ENCODE assay signal across 7 mouse cellular contexts in genomic region chr10:115470621-115471334, GRCm38 (mm10).
DNase-seq lines count a peak whose midpoint lies in the region; ATAC-seq and TF ChIP-seq lines count a peak whose summit lies in the region.

No protein-coding gene starts in this region.

- H3K9ac ChIP-seq in lung, embryonic 16.5 days (ENCODE audit: low read length): no peak overlapping the region
- H3K9ac ChIP-seq in forebrain, embryonic 12.5 days: no peak overlapping the region
- 0 out of 2 replicates have a peak overlapping the region, but pooled peaks have one; percentile 43 for H3K9ac ChIP-seq in limb, embryonic 13.5 days
- no peak overlapping the region for H3K9ac ChIP-seq in stomach, postnatal 0 days (ENCODE audit: low read length)

- peak overlapping the region; percentile 42 for H3K4me2 ChIP-seq in lung, embryonic 16.5 days (ENCODE audit: low read depth, low read length)
- H3K4me2 ChIP-seq in forebrain, embryonic 12.5 days: peak overlapping the region; percentile 37
- H3K4me2 ChIP-seq in limb, embryonic 13.5 days (replicated peaks): peak overlapping the region; percentile 59
- H3K4me2 ChIP-seq in stomach, postnatal 0 days (replicated peaks; ENCODE audit: low read depth): peak overlapping the region; percentile 27; the same call in 1 of the 2 replicates

- ATAC-seq in lung, embryonic 16.5 days (ENCODE audit: low read depth): peak; percentile 34; the same call in 1 of the 2 replicates
- ATAC-seq in forebrain, embryonic 12.5 days (ENCODE audit: low FRiP score): no peak
- ATAC-seq in limb, embryonic 13.5 days (ENCODE audit: low FRiP score, low read depth): no peak
- ATAC-seq in stomach, postnatal 0 days (ENCODE audit: low FRiP score, low TSS enrichment): no peak

- H3K27ac ChIP-seq in lung, embryonic 16.5 days (ENCODE audit: low read length): no peak overlapping the region
- H3K27ac ChIP-seq in forebrain, embryonic 12.5 days: no peak overlapping the region
- H3K27ac ChIP-seq in limb, embryonic 13.5 days: no peak overlapping the region
- no peak overlapping the region for H3K27ac ChIP-seq in stomach, postnatal 0 days (replicated peaks)

- H3K4me1 ChIP-seq in lung, embryonic 16.5 days (replicated peaks; ENCODE audit: control insufficient read depth, insufficient read depth, low read length): no peaks in the 10 kb centered on the region; the same call in 1 of the 2 replicates
- H3K4me1 ChIP-seq in forebrain, embryonic 12.5 days: peaks cover 4% of the 10 kb centered on the region
- H3K4me1 ChIP-seq in limb, embryonic 13.5 days: no peaks in the 10 kb centered on the region
- H3K4me1 ChIP-seq in stomach, postnatal 0 days (replicated peaks; ENCODE audit: control insufficient read depth, insufficient read depth): no peaks in the 10 kb centered on the region

- 48% methylated on average over 17 of the region's 17 CpGs for WGBS in lung, embryonic 16.5 days
- WGBS in forebrain, embryonic 12.5 days: 45% methylated on average over 17 of the region's 17 CpGs
- 23% methylated on average over 17 of the region's 17 CpGs for WGBS in limb, embryonic 13.5 days
- WGBS in stomach, postnatal 0 days: 50% methylated on average over 17 of the region's 17 CpGs

- no peaks in the 10 kb centered on the region for H3K36me3 ChIP-seq in lung, embryonic 16.5 days (ENCODE audit: control insufficient read depth, insufficient read depth, low read length)
- no peaks in the 10 kb centered on the region for H3K36me3 ChIP-seq in forebrain, embryonic 12.5 days (replicated peaks)
- no peaks in the 10 kb centered on the region for H3K36me3 ChIP-seq in limb, embryonic 13.5 days
- H3K36me3 ChIP-seq in stomach, postnatal 0 days (ENCODE audit: control insufficient read depth, insufficient read depth, low read length): no peaks in the 10 kb centered on the region

- no peaks in the 10 kb centered on the region for H3K9me3 ChIP-seq in lung, embryonic 16.5 days (ENCODE audit: control insufficient read depth, low read length)
- no peaks in the 10 kb centered on the region for H3K9me3 ChIP-seq in forebrain, embryonic 12.5 days
- no peaks in the 10 kb centered on the region for H3K9me3 ChIP-seq in limb, embryonic 13.5 days
- no peaks in the 10 kb centered on the region for H3K9me3 ChIP-seq in stomach, postnatal 0 days (ENCODE audit: control insufficient read depth, low read length)

- no peaks in the 10 kb centered on the region for H3K27me3 ChIP-seq in lung, embryonic 16.5 days (ENCODE audit: control insufficient read depth, insufficient read depth, low read depth, low read length)
- H3K27me3 ChIP-seq in forebrain, embryonic 12.5 days: peaks cover 76% of the 10 kb centered on the region
- peaks cover 22% of the 10 kb centered on the region for H3K27me3 ChIP-seq in limb, embryonic 13.5 days
- H3K27me3 ChIP-seq in stomach, postnatal 0 days (ENCODE audit: control insufficient read depth, insufficient read depth, low read length): no peaks in the 10 kb centered on the region

- TF ChIP-seq EP300 in stomach, postnatal 0 days (optimal IDR thresholded peaks at IDR 0.05): no peak

- peak overlapping the region; percentile 31 for H3K4me3 ChIP-seq in lung, embryonic 16.5 days (ENCODE audit: low read length)
- peak overlapping the region; percentile 24 for H3K4me3 ChIP-seq in forebrain, embryonic 12.5 days (replicated peaks)
- peak overlapping the region; percentile 36 for H3K4me3 ChIP-seq in limb, embryonic 13.5 days
- H3K4me3 ChIP-seq in stomach, postnatal 0 days (ENCODE audit: low read depth, low read length): no peak overlapping the region; the same call in 1 of the 2 replicates

- no peak for TF ChIP-seq CTCF in stomach, postnatal 0 days (IDR thresholded peaks at IDR 0.05; ENCODE audit: low read depth)

- no peak for DNase-seq in lung, postnatal 10 days
- DNase-seq in stomach, postnatal 0 days (ENCODE audit: low spot score): no peak
- DNase-seq in thymus, adult 18-20 months: no peak
- DNase-seq in lung, postnatal 25 days (ENCODE audit: low spot score): no peak
